Mouse (Mus musculus): ENCODE results near the gene Mief2. TPM values are rescaled to one million over a fixed set of nuclear protein-coding genes. Genes with fewer than 3 reads are reported as not detected.

Mief2 gene
- 10 to 100 TPM; 36.1 to 36.4 TPM for total RNA-seq (2021)

DNA sequence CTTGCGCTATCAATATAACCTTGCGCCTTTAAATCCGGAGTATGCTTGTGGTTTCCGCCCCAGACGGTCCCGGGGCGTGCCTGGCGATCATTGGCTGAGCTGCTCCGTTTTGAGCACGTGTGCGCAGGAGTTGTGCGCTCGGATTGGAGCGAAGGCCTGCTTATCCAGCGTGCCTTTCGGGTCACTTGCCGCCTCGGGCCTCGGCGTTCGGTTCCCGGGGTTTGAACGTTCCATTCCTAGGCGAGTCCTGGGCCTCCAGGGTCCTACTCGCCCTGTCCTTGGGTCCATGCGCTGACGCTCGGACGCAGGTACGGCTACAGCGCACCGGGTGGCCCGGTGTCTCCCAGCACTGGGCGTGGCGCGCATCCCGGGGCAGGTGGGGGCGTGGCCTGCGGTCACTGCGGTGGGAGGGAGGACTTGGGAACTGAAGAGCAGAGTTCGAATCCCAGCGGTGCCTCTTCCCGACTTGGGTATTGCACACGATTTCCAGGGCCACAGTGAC is at the start of gene Mief2:
Mief2 (plus strand) TSS at position 139 of the 502 bp plus-strand sequence.
- intact Hi-C loops (cut with DNase I): loop anchor here (2.0 kb wide), 1 partner anchor 48 kb away; the partner anchor contains the start of genes Smcr8 and Top3a

DNA sequence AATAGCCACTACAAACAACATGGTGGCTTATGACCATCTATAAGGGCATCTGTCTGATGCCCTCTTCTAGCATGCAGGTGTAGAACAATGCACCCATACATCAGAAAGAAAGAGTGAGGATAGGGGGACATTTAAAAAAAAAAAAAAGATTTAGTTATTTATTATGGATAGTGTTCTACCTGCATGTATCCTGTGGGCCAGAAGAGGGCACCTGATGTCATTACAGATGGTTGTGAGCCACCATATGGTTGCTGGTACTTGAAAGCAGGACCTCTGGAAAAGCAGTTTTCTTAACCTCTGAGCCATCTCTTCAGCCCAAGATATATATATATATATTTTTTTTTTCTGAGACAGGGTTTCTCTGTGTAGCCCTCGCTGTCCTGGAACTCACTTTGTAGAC is 32.0 kb upstream of the Mief2 start:
- intact Hi-C loops (cut with DNase I): loop anchor here (5.0 kb wide), 1 partner anchor 396 kb away; no protein-coding TSS in a partner anchor
- DNase-seq: no peak

More for the DNA sequence above, at the start of gene Mief2:
- DNase-seq: peak; percentile 91 to 94

- intact Hi-C loops (cut with DNase I): loop anchor here (5.0 kb wide), 1 partner anchor 395 kb away; no protein-coding TSS in a partner anchor
- DNase-seq: peak in 1 of 2 experiments; percentile 3
These were observed 30.6 kb upstream of the Mief2 start for GRCm38 (mm10) chr11:60697561-60697960.

DNA sequence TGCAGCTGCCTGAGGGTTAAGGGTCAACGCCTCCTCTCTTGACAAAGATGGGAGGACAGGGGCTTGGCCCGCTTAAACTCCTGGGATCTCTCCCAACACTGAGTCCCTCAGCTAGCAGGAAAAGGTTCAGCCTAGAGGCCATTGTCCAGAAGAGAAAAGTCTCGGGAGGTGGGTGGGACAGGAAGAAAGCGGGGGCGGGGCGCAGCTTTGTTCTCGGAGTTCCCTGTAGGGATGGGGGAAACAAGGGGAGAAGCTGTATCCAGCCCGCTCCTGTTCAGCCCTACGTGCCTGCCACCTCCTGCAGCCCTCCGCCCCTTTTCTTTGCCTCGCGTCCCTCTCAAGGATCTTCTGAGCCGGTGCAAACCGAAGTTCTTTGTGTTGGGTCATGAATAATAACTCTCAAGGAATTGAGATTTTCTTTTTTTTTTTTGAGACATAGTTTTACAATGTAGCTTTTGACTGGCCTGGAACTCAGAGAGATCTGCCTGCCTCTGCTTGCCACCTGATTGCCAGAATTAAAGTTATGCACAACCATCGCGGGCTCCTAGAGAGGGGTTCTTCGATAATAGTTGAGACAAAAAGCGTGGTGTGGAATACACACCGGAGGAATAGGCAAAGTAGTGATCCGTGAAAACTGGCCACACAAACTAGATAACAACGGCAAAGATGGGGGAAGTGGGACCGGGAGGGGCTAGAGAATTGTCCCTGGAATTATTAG is 29.2 kb upstream of the Mief2 start:
- intact Hi-C loops (cut with DNase I): loop anchor here (2.0 to 5.0 kb wide), 3 partner anchors 130 to 393 kb away; partner anchors contain the start of gene Tmem11

GRCm38 (mm10) chr11:60699524-60700075 is 28.6 kb upstream of the Mief2 start, which contains the start of gene Llgl1:
Gene Llgl1 (plus strand): TSS chr11:60699723.
- DNase-seq: peak; percentile 81 to 84
- intact Hi-C loops (cut with DNase I): loop anchor here (1.0 to 5.0 kb wide), 5 partner anchors 27 to 393 kb away; partner anchors contain the start of genes Smcr8, Tmem11 and Top3a

More for the DNA sequence above, 29.2 kb upstream of the Mief2 start:
- DNase-seq: peak; percentile 80 to 81

- intact Hi-C loops (cut with DNase I): loop anchor here (1.0 to 2.0 kb wide), 2 partner anchors 26 to 76 kb away; partner anchors contain the start of genes Smcr8 and Top3a
- peak in 1 of 2 experiments; percentile 3 for DNase-seq
These were observed 27.6 kb upstream of the Mief2 start for GRCm38 (mm10) chr11:60700320-60701185.

DNA sequence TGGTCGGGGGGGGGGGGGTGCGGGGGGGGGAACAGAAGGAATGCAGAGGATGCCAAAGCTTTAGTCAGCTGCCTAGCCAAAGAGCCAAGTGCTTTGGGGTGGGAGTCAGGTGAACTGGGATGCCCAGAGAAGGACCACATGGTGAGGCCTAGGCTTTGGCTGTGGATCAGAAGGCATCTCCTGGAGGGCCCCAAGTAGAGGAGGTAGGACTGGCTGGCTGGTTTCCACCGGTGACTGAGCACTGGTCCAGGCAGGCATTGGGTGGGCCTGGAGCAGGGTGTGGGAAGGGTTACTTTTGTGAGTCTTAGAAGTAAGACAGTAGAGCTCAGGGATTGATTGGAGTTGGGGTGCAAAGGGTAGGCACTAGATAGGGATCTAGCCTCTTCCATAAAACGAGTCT is 26.6 kb upstream of the Mief2 start:
- no peak for DNase-seq
- intact Hi-C loops (cut with DNase I): loop anchor here (2.0 kb wide), 1 partner anchor 75 kb away; the partner anchor contains the start of genes Smcr8 and Top3a

- intact Hi-C loops (cut with DNase I): no loop called here
- peak; percentile 47 to 65 for DNase-seq
These were observed 25.1 kb upstream of the Mief2 start for GRCm38 (mm10) chr11:60703131-60703530.

GRCm38 (mm10) chr11:60704023-60704880 is 23.9 kb upstream of the Mief2 start:
- DNase-seq: peak in 1 of 2 experiments; percentile 1
- intact Hi-C loops (cut with DNase I): no loop called here

DNA sequence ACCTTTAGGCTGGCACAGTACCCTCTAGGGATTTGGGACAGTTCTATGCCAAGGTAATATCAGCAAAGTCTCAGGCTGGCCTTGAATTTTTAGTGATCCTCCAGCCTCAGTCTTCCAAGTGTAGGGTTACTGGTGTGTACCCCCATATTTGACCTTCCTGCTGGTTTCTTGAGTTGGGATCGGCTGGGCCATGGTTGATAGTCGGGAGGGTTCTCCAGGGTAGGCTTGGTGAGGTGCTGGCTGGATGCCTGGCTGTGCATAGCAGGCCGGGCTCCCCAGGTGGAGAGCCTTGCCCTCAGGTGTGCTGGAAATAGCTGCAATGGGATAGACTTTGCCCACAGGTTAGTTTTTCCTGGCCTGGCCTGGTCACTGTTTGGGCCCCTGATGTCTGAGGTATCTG is 22.9 kb upstream of the Mief2 start:
- intact Hi-C loops (cut with DNase I): no loop called here
- DNase-seq: no peak

- intact Hi-C loops (cut with DNase I): no loop called here
- DNase-seq: no peak
These were observed 22.1 kb upstream of the Mief2 start for GRCm38 (mm10) chr11:60706076-60706475.

DNA sequence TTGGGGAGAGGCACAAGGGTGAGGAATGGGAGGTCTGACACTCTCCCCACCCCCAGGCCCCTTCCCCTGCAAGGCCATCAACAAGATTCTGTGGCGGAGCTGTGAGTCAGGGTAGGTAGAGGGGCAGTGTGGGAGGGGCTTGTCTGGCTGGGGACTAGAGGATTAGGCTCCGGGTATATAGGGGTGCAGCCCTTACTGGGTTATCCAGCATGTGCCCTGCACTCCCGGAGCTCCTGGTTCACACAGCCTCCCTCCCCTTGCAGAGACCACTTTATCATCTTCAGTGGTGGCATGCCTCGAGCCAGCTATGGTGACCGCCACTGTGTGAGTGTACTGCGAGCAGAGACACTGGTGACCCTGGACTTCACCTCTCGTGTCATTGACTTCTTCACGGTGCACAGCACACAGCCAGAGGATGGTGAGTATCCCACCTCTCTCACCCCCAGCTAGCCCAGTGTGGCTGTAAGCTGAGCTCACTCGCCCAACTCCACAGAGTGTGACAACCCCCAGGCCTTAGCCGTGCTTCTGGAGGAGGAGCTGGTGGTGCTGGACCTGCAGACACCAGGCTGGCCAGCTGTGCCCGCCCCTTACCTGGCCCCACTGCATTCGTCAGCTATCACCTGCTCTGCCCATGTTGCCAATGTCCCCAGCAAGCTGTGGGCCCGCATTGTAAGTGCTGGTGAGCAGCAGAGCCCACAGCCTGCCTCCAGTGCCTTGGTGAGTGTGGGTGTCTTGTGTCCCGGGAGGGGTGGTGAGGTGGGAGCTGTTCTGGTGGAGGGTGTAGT is 21.3 kb upstream of the Mief2 start:
- intact Hi-C loops (cut with DNase I): no loop called here

DNA sequence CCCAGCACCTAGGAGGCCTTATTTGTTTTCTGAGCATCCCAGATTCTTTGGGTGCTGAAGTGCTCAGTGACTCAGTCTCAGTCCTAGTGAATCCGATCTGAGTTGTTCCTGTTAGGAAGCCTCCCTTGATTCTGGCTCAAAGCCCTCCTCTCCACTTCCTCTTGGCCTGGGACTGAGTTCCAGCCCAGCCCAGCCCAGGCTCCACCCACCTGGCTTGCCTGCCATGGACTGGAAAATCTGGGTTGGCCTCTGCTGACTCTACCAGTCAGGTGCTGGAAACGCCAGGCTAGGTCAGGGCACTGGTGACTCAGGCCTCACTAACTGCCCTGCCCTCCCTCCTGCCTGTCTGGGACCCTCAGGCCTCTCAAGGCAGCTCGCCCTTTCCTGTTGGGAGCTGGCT is 20.5 kb upstream of the Mief2 start:
- DNase-seq: peak; percentile 88
- intact Hi-C loops (cut with DNase I): loop anchor here (2.0 kb wide), 1 partner anchor 19 kb away; the partner anchor contains the start of gene Flii

More for the DNA sequence above, 21.3 kb upstream of the Mief2 start:
- peak in 1 of 2 experiments; percentile 3 for DNase-seq

GRCm38 (mm10) chr11:60708631-60709030 is 19.6 kb upstream of the Mief2 start:
- DNase-seq: no peak
- intact Hi-C loops (cut with DNase I): loop anchor here (2.0 kb wide), 1 partner anchor 18 kb away; the partner anchor contains the start of gene Flii

DNA sequence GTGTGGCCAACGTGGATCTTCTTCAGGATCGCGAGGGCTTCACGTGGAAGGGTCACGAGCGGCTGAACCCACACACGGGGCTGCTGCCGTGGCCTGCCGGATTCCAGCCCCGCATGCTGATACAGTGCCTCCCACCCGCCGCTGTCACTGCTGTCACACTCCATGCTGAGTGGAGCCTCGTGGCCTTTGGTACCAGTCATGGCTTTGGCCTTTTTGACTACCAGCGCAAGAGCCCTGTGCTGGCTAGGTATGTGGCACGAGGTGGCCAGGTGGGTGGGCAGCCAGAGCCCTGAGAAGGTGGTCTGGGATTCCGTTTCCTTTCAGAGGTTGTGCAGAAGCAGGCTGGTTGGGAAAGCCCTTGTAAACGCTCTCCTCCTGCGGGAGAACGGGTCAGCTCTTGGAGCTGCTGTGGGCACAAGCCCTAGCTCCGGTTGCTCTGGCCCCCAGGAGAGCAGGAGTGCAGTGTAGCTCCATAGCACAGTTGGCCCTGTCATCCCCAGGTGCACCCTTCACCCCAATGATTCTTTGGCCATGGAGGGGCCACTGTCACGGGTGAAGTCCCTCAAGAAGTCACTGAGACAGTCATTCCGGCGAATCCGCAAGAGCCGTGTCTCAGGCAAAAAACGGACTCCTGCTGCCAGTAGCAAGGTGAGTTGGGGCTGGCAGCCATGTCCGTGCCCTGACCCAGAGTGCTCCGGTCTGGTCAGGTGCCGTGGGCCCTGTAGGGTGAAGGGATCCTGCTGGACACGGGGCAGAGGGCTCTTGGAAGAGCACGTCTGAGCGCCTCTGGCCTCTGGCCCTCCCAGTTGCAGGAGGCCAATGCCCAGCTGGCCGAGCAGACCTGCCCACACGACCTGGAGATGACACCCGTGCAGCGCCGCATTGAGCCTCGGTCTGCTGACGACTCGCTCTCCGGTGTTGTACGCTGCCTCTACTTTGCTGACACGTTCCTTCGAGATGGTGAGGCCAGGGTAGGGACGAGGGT is 18.4 kb upstream of the Mief2 start:
- peak in 1 of 2 experiments; percentile 0 for DNase-seq
- intact Hi-C loops (cut with DNase I): loop anchor here (2.0 kb wide), 1 partner anchor 17 kb away; the partner anchor contains the start of gene Flii

GRCm38 (mm10) chr11:60711218-60711617 is 17.0 kb upstream of the Mief2 start:
- no peak for DNase-seq

GRCm38 (mm10) chr11:60712040-60712439 is 16.2 kb upstream of the Mief2 start:
- intact Hi-C loops (cut with DNase I): no loop called here
- DNase-seq: no peak

More at GRCm38 (mm10) chr11:60711218-60711617, 17.0 kb upstream of the Mief2 start:
- intact Hi-C loops (cut with DNase I): no loop called here
